Mouse (Mus musculus) ES-E14 (cell line): ENCODE results near the gene Rbp7.

Experiments used
- HCFC1 ChIP-seq: IDR thresholded peaks from 2 replicates; pipeline ENCODE4 v1.6.1; 2012; ENCODE audit warnings: low read length, inconsistent platforms, borderline replicate concordance; ENCODE audit not compliant: insufficient read depth
- ZNF384 ChIP-seq: IDR thresholded peaks from 2 replicates; pipeline ENCODE4 v1.6.1; 2012; ENCODE audit warnings: low read depth, low read length, inconsistent platforms

DNA sequence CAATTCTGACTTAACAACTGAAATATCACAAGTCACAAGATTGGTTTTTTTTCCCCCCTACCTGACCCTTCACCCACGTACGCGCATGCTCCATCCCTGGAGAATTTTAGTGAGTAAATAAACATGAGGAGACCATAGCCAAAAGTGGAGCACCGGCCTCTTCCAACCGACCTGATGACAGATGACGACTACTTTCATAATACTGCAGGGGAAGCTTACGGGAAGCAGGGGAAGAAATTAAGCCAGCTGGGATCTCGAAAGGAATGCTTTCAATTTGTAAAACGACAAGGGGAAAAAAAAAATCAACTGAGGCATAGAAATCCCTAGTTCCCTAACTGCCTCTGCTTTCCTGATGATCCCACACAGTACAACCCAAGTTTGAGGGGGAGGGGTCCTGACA lies 30.0 kb downstream of the Rbp7 start:
- TF ChIP-seq ZNF384 (no peak), HCFC1 (no peak)
